Mouse (Mus musculus) lung, postnatal 0 days (tissue): ENCODE measurements around the gene Drc1. TPM values are rescaled to one million over a fixed set of nuclear protein-coding genes. Genes with fewer than 3 reads are reported as not detected.

ENCODE experiments used
- ATAC-seq: fragments of 200-750 bp; cut with Nextera tagmentation; 2 replicates; pipeline ENCODE4 v1.8.0; 2017; ENCODE audit warnings: moderate library complexity
- DNase-seq: peaks from one replicate; pipeline ENCODE4 v3.0.0-alpha.2; 2016; ENCODE audit warnings: low spot score
- H3K27ac ChIP-seq: fragments of 300-500 bp; sonication (generic); 2 replicates; pipeline ENCODE4 v1.5.1; 2014; ENCODE audit warnings: antibody characterized with exemption, mild to moderate bottlenecking, low read length, mixed read lengths
- H3K27me3 ChIP-seq: fragments of 300-500 bp; sonication (generic); replicated peaks from 2 replicates; pipeline ENCODE4 v1.6.1; 2014; ENCODE audit warnings: low read length, mixed read lengths; ENCODE audit not compliant: insufficient read depth
- H3K36me3 ChIP-seq: fragments of 300-500 bp; sonication (generic); 2 replicates; pipeline ENCODE4 v1.6.1; 2014; ENCODE audit warnings: low read length, mixed read lengths; ENCODE audit not compliant: insufficient read depth
- H3K4me1 ChIP-seq: fragments of 300-500 bp; sonication (generic); 2 replicates; pipeline ENCODE4 v1.6.1; 2014; ENCODE audit warnings: antibody characterized with exemption, low read depth, low read length, mixed read lengths; ENCODE audit not compliant: insufficient read depth
- H3K4me2 ChIP-seq: fragments of 300-500 bp; sonication (generic); replicated peaks from 2 replicates; pipeline ENCODE4 v1.6.1; 2014; ENCODE audit warnings: low read depth, mild to moderate bottlenecking, low read length, moderate library complexity, mixed read lengths
- H3K4me3 ChIP-seq: fragments of 300-500 bp; sonication (generic); 2 replicates; pipeline ENCODE4 v1.5.1; 2014; ENCODE audit warnings: low read depth, low read length
- H3K9ac ChIP-seq: fragments of 300-500 bp; sonication (generic); replicated peaks from 2 replicates; pipeline ENCODE4 v1.6.1; 2014; ENCODE audit warnings: low read depth, mild to moderate bottlenecking
- H3K9me3 ChIP-seq: fragments of 300-500 bp; sonication (generic); 2 replicates; pipeline ENCODE4 v1.6.1; 2016; ENCODE audit warnings: low read length, mixed read lengths
- CTCF ChIP-seq: IDR thresholded peaks from 2 replicates; pipeline ENCODE4 v1.5.1; 2016; ENCODE audit warnings: antibody characterized with exemption, mild to moderate bottlenecking
- EP300 ChIP-seq: IDR thresholded peaks from 2 replicates; pipeline ENCODE4 v1.6.1; 2016; ENCODE audit warnings: antibody characterized with exemption, mild to moderate bottlenecking, control low read depth
- WGBS: fragments of 180-500 bp; shearing (Covaris S2); extraction: QIAGEN DNeasy Blood & Tissue Kit; methylation state at CpG from one replicate; pipeline ENCODE4 v1.1.7; 2014; 5-methylcytosine and 5-hydroxymethylcytosine counted together
- polyA plus RNA-seq: library from polyadenylated mRNA; unstranded; fragments of >200 nt; fragmentation: Nextera tagmentation; extraction: Ambion mirVana; gene quantifications from 2 replicates; pipeline ENCODE4 v1.2.1, GENCODE M21; 2015

Gene Drc1
- polyA plus RNA-seq, 1 experiment from 2014 or later: 6.5 TPM

GRCm38 (mm10) chr5:30358436-30359099, 77.4 kb downstream of the Drc1 start:
- no peak overlapping the region for H3K9ac ChIP-seq
- no peaks in the 10 kb centered on the region for H3K27me3 ChIP-seq
- no peaks in the 10 kb centered on the region for H3K36me3 ChIP-seq
- TF ChIP-seq EP300 (no peak), CTCF (no peak)
- 66% methylated on average over 10 of the region's 10 CpGs for WGBS
- ATAC-seq (peak; percentile 30), DNase-seq (no peak)
- H3K4me3 ChIP-seq: no peak overlapping the region
- H3K4me2 ChIP-seq: no peak overlapping the region
- no peak overlapping the region for H3K27ac ChIP-seq
- no peaks in the 10 kb centered on the region for H3K4me1 ChIP-seq
- H3K9me3 ChIP-seq: no peaks in the 10 kb centered on the region

DNA sequence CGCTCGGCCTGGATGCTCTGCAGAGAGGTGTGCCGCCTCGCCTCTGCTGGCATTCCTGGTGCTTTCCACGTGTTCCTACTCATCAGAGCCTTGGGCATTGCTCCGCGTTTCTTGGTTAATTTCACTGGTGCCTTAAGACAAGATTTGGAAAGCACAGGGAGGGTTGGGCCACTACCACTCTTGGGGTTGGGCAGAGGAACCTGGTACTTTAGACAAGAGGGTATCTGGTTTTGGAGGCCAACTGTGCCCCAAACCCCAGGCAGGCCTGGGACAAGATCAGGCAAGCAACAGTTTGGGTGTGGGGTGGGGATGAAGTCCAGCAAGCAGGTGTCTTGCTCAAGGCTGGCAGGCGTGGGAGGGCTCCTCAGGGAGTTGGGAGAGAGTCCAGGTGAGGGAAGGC, 86.2 kb downstream of the Drc1 start:
- H3K36me3 ChIP-seq: no peaks in the 10 kb centered on the region
- no peak overlapping the region for H3K4me2 ChIP-seq
- no peak for TF ChIP-seq EP300
- no peak for TF ChIP-seq CTCF
- ATAC-seq (no peak), DNase-seq (no peak)
- no peak overlapping the region for H3K27ac ChIP-seq
- no peaks in the 10 kb centered on the region for H3K4me1 ChIP-seq
- no peaks in the 10 kb centered on the region for H3K27me3 ChIP-seq
- 65% methylated on average over 8 of the region's 8 CpGs for WGBS
- no peaks in the 10 kb centered on the region for H3K9me3 ChIP-seq
- no peak overlapping the region for H3K4me3 ChIP-seq
- no peak overlapping the region for H3K9ac ChIP-seq

DNA sequence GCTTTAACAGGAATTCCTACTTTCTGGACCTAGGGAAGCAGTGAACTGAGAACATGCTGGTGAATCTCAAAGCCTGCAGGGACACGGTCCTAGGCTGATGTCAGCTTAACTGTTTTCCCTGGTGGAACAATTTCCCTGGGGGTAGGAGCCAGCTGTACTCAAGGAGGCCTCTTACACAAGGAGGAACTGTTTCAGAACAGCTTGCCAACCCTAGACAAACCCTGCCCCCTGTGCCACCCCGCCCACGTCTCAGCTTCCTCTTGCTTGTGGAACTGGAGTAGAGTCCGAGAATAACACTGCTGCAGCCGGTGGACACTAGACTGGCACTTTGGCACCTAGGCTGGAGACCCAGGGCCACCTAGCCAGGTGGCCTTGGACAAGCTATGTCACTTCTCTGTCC, 88.2 kb downstream of the Drc1 start:
- Histone ChIP-seq H3K9ac (no peak overlapping the region), H3K27ac (no peak overlapping the region), H3K27me3 (no peaks in the 10 kb centered on the region), H3K36me3 (no peaks in the 10 kb centered on the region), H3K4me2 (no peak overlapping the region), H3K4me1 (no peaks in the 10 kb centered on the region), H3K9me3 (no peaks in the 10 kb centered on the region), H3K4me3 (no peak overlapping the region)
- DNase-seq (peak; percentile 65), ATAC-seq (peak; percentile 68)
- no peak for TF ChIP-seq CTCF
- TF ChIP-seq EP300: no peak
- 31% methylated on average over 5 of the region's 5 CpGs for WGBS

GRCm38 (mm10) chr5:30382876-30383275, 101.7 kb downstream of the Drc1 start:
- H3K9ac ChIP-seq: no peak overlapping the region
- no peaks in the 10 kb centered on the region for H3K36me3 ChIP-seq
- no peak overlapping the region for H3K27ac ChIP-seq
- 47% methylated on average over 7 of the region's 7 CpGs for WGBS
- ATAC-seq: no peak
- H3K27me3 ChIP-seq: no peaks in the 10 kb centered on the region
- DNase-seq: no peak
- H3K9me3 ChIP-seq: no peaks in the 10 kb centered on the region
- no peak overlapping the region for H3K4me2 ChIP-seq
- TF ChIP-seq CTCF (no peak), EP300 (no peak)
- H3K4me3 ChIP-seq: no peak overlapping the region
- H3K4me1 ChIP-seq: no peaks in the 10 kb centered on the region

- ATAC-seq (no peak), DNase-seq (no peak)
- 76% methylated on average over 6 of the region's 6 CpGs for WGBS
- Histone ChIP-seq H3K36me3 (no peaks in the 10 kb centered on the region), H3K27ac (no peak overlapping the region), H3K4me2 (no peak overlapping the region), H3K9ac (no peak overlapping the region), H3K27me3 (no peaks in the 10 kb centered on the region), H3K9me3 (no peaks in the 10 kb centered on the region), H3K4me3 (no peak overlapping the region), H3K4me1 (no peaks in the 10 kb centered on the region)
- TF ChIP-seq EP300: no peak
- TF ChIP-seq CTCF: no peak
Observed at GRCm38 (mm10) chr5:30387726-30388125, 106.5 kb downstream of the Drc1 start.

DNA sequence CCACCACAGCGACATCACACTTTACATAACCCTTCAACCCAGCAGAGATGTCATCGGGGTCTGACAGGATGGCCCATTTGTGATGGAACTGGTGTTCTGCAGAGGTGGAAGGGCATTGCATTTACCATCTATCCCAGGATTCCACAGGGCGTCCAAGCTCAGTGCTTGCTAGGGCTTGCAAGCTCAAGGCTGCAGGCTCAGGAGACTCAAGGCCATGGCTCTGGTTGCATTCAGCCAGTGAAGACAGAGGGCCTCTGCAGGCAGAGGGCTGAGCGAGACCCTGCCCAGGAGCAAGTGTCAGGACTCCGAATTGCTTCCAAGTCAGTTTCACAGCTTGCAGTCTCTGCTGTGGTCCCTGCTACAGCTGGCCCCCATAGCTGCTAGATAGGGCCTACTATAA, 108.6 kb downstream of the Drc1 start:
- no peak overlapping the region for H3K4me2 ChIP-seq
- no peak overlapping the region for H3K27ac ChIP-seq
- no peaks in the 10 kb centered on the region for H3K36me3 ChIP-seq
- TF ChIP-seq CTCF (no peak), EP300 (no peak)
- no peak overlapping the region for H3K4me3 ChIP-seq
- H3K4me1 ChIP-seq: no peaks in the 10 kb centered on the region
- no peaks in the 10 kb centered on the region for H3K9me3 ChIP-seq
- ATAC-seq: no peak
- no peaks in the 10 kb centered on the region for H3K27me3 ChIP-seq
- DNase-seq: no peak
- H3K9ac ChIP-seq: no peak overlapping the region
- 87% methylated on average over 5 of the region's 5 CpGs for WGBS

- Histone ChIP-seq H3K4me2 (no peak overlapping the region), H3K9ac (no peak overlapping the region), H3K27ac (no peak overlapping the region), H3K27me3 (no peaks in the 10 kb centered on the region), H3K4me1 (no peaks in the 10 kb centered on the region), H3K36me3 (no peaks in the 10 kb centered on the region), H3K9me3 (no peaks in the 10 kb centered on the region), H3K4me3 (no peak overlapping the region)
- TF ChIP-seq CTCF: peak; percentile 88
- no peak for TF ChIP-seq EP300
- ATAC-seq (peak; percentile 21; the same call in 1 of the 2 replicates), DNase-seq (peak; percentile 70)
- 27% methylated on average over 7 of the region's 7 CpGs for WGBS
Observed at GRCm38 (mm10) chr5:30391473-30391872, 110.3 kb downstream of the Drc1 start.
